Mouse (Mus musculus) ZHBTc4 (cell line): ENCODE results near the gene Vmn2r124.
"Not testable (repeated sequence)": the region's sequence is repeated elsewhere in the genome, so short reads cannot be mapped to it uniquely, and the experiment has no call there.

Source experiments
- DNase-seq: peaks from one replicate; pipeline ENCODE4 v3.0.0-alpha.2; 2011; ENCODE audit warnings: low read depth, low spot score

Gene Vmn2r124

DNA sequence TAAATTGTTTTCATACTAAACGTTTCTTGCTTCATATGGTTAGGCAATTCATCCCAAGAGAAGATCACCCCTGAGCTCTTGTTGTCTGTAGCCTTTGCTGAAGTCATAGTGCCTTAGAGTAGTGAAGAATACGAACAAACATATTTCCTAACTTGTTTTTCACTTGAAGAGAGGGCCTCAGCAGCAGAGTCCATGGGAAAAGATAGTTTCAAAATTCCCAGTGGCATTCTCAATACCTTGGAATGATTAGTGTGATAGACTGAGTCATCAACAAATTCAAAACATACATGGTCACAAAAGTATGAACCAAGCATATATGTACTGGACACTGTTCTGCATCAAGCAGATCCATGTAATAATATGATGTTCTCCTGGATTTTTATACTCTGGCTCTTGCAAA is at the start of gene Vmn2r124:
TSS of gene Vmn2r124 (plus strand) at position 301 of the 400 bp plus-strand sequence.
- no peak for DNase-seq

DNA sequence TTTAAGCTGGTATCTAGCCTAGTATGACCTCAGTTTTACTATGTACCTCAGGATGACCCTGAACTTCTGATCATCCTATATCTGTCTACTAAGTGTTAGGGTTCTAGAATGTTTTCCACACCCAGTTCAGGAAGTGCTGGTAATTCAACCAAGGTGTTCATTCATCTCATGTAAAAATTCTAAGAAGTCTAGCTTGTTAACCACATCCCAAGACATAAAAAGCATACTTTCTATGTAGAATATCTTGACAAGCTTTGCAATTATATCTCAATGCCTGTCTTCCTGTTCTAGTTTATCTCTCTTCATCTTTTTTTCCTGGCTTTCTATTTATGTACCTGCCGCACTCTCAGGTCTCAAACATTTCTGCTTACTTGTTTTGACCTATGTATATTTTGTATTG is 44.5 kb upstream of the Vmn2r124 start:
- DNase-seq = no peak

GRCm38 (mm10) chr17:18021433-18021832 is 27.8 kb upstream of the Vmn2r124 start, which contains the start of gene Fpr-rs4:
Gene Fpr-rs4 (plus strand): TSS chr17:18021733.
- no peak for DNase-seq

DNA sequence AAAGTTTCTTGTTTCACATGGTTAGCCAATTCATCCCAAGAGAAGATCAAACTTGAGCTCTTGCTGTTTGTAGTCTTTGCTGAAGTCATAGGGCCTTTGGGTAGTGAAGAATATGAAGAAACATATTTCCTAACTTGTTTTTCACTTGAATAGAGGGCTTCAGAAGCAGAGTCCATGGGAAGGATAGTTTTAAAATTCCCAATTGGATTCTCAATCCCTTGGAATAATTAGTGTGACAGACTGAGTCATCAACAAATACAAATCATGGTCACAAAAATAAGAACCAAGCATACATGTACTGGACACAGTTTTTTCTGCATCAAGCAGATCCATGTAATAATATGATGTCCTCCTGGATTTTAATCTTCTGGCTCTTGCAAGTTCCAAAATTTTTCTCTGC is 35.5 kb downstream of the Vmn2r124 start, which contains the start of gene Vmn2r91:
TSS of gene Vmn2r91 (plus strand) at position 301 of the 400 bp plus-strand sequence.
- not testable (repeated sequence) for DNase-seq

GRCm38 (mm10) chr17:18095626-18096025 is 46.4 kb downstream of the Vmn2r124 start:
- DNase-seq = not testable (repeated sequence)

GRCm38 (mm10) chr17:18102265-18102664 is 53.0 kb downstream of the Vmn2r124 start:
- DNase-seq = not testable (repeated sequence)
